Mouse (Mus musculus) lung, postnatal 0 days (tissue): Measurements from ENCODE around the gene Cd46.

Source experiments
- CTCF ChIP-seq: IDR thresholded peaks from 2 replicates; pipeline ENCODE4 v1.5.1; 2016; ENCODE audit warnings: antibody characterized with exemption, mild to moderate bottlenecking
- EP300 ChIP-seq: IDR thresholded peaks from 2 replicates; pipeline ENCODE4 v1.6.1; 2016; ENCODE audit warnings: antibody characterized with exemption, mild to moderate bottlenecking, control low read depth

DNA sequence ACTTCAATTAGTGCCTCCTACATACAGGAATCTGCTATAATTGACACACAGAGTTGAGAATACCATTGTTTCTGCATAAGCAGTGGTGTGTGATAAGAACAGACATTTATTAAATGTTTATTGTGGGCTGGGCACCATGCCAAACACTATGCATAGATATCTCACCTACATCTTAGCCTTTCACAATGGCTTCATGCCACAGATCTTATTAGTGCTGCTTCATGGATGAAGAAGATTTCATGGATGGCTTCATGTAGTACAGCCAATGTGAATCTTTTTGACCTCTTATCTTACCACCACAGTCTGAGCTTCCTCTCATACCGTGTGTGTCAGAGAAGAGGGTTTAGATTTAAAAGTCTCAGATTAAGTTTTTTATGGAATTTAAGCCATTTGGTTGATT is 87.9 kb downstream of the Cd46 start:
- TF ChIP-seq CTCF = no peak
- TF ChIP-seq EP300 = no peak
